Mouse (Mus musculus) inflammation-experienced regulatory T-cells, adult 16 weeks (primary cell): Measurements from ENCODE around the gene Plekhb2. TPM values are rescaled to one million over a fixed set of nuclear protein-coding genes. Genes with fewer than 3 reads are reported as not detected.

ENCODE experiments used
- polyA plus RNA-seq: library from polyadenylated mRNA; unstranded; fragments of 100-300 nt; shearing (Covaris generic); gene quantifications from one replicate; pipeline ENCODE4 v1.2.1, GENCODE M21; 2017

The Plekhb2 gene
- 186 TPM for polyA plus RNA-seq

GRCm38 (mm10) chr1:34849745-34850342 is at the start of gene Plekhb2:
TSS of gene Plekhb2 (plus strand) at chr1:34849976.

GRCm38 (mm10) chr1:34842887-34843618 is 6.7 kb upstream of the Plekhb2 start, which contains the start of gene Fam168b:
TSS of gene Fam168b (minus strand) at chr1:34843065.

Other genes starting within 250 kb of the Plekhb2 start
- 17.1 TPM for gene Fam168b, start 6.9 kb upstream of the Plekhb2 start, polyA plus RNA-seq